ENCODE assay signal across 9 mouse cellular contexts in the genomic region with DNA sequence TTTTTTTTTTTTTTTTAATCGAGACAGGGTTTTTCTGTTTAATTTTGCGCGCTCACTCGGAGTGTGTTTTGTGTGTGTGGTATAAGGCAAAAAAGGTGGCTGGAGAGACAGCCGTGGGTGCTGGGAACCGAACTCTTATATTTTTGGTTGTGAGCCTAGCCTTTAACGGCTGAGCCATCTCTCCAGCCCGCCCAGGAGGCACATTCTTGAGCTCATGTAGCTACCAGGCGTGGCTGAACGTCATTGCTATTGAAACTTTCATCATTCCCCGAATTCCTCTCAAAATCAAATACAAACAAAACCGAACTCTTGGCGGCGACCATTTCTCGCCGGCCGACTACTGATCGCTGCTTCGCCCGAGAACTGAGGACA. TPM values are rescaled to one million over a fixed set of nuclear protein-coding genes. Genes with fewer than 3 reads are reported as not detected.
DNase-seq lines count a peak whose midpoint lies in the region; ATAC-seq and TF ChIP-seq lines count a peak whose summit lies in the region.
"Not testable (repeated sequence)": the region's sequence is repeated elsewhere in the genome, so short reads cannot be mapped to it uniquely, and the experiment has no call there.
"Had no signal": no experiment of that assay in that cellular context is flagged by ENCODE, and none has a peak within 500 bp of the region (broad histone marks: within the 10 kb centered on the region; RNA-seq: fewer than 3 reads in every experiment).

No protein-coding gene starts in this region.

- H3K27ac ChIP-seq in embryonic fibroblast, embryonic 13.5 days (ENCODE audit: insufficient read depth, low read length) = peak overlapping the region; percentile 74
- peak overlapping the region; percentile 81; the same call in 1 of the 2 replicates for H3K27ac ChIP-seq in kidney, embryonic 14.5 days (ENCODE audit: low read depth, low read length)
- peak overlapping the region; percentile 88 for H3K27ac ChIP-seq in limb, embryonic 13.5 days
- H3K27ac ChIP-seq in midbrain, embryonic 14.5 days (replicated peaks; ENCODE audit: low read depth, low read length) = peak overlapping the region; percentile 86

- WGBS in kidney, embryonic 14.5 days = 0% methylated on average over 20 of the region's 20 CpGs
- WGBS in limb, embryonic 13.5 days = under 1% methylated on average over 20 of the region's 20 CpGs
- under 1% methylated on average over 20 of the region's 20 CpGs for WGBS in midbrain, embryonic 14.5 days

- peak overlapping the region; percentile 49 for H3K4me2 ChIP-seq in kidney, embryonic 14.5 days (replicated peaks; ENCODE audit: low read depth, low read length)
- H3K4me2 ChIP-seq in limb, embryonic 13.5 days (replicated peaks) = peak overlapping the region; percentile 72
- H3K4me2 ChIP-seq in midbrain, embryonic 14.5 days (ENCODE audit: low read length) = peak overlapping the region; percentile 67

- not testable (repeated sequence) for H3K27me3 ChIP-seq in kidney, embryonic 14.5 days (ENCODE audit: control insufficient read depth, insufficient read depth, low read length); limb, embryonic 13.5 days; midbrain, embryonic 14.5 days (ENCODE audit: control insufficient read depth, insufficient read depth, low read length)

- H3K9ac ChIP-seq in kidney, embryonic 14.5 days (ENCODE audit: low read depth, low read length) = peak overlapping the region; percentile 61
- peak overlapping the region; percentile 75 for H3K9ac ChIP-seq in limb, embryonic 13.5 days
- peak overlapping the region; percentile 64 for H3K9ac ChIP-seq in midbrain, embryonic 14.5 days (replicated peaks; ENCODE audit: low read length)

- not testable (repeated sequence) for H3K9me3 ChIP-seq in kidney, embryonic 14.5 days (ENCODE audit: control insufficient read depth, low read length); limb, embryonic 13.5 days; midbrain, embryonic 14.5 days (ENCODE audit: control insufficient read depth, low read length)

- H3K36me3 ChIP-seq in kidney, embryonic 14.5 days (ENCODE audit: control insufficient read depth, insufficient read depth, low read length); limb, embryonic 13.5 days; midbrain, embryonic 14.5 days (ENCODE audit: control insufficient read depth, insufficient read depth, low read length): not testable (repeated sequence)

- not testable (repeated sequence) for H3K4me1 ChIP-seq in embryonic fibroblast, embryonic 13.5 days (ENCODE audit: control insufficient read depth, insufficient read depth, low read length); kidney, embryonic 14.5 days (ENCODE audit: control insufficient read depth, insufficient read depth, low read length)
- H3K4me1 ChIP-seq in limb, embryonic 13.5 days = peaks cover 11% of the 10 kb centered on the region
- peaks cover 10% of the 10 kb centered on the region; the same call in 1 of the 2 replicates for H3K4me1 ChIP-seq in midbrain, embryonic 14.5 days (ENCODE audit: control insufficient read depth, insufficient read depth, low read length)

- peak; percentile 88 for DNase-seq in 3T3-L1 (ENCODE audit: low read depth, low spot score)
- DNase-seq in adrenal gland, postnatal 4 days (ENCODE audit: low spot score in 2 of 2) = peak; percentile 43
- peak; percentile 52 to 82 for DNase-seq in heart, adult 9 months (ENCODE audit: low spot score in 2 of 2)
- peak; percentile 88 for DNase-seq in midbrain, embryonic 14.5 days
- peak; percentile 80 for DNase-seq in spleen, adult 12 weeks (ENCODE audit: low spot score)

- not testable (repeated sequence) for TF ChIP-seq POLR2A in embryonic fibroblast, embryonic 13.5 days (IDR thresholded peaks at IDR 0.05; ENCODE audit: low read depth, low read length)

- ATAC-seq in kidney, embryonic 14.5 days (ENCODE audit: low FRiP score, low TSS enrichment) = peak; percentile 40
- peak; percentile 52 for ATAC-seq in limb, embryonic 13.5 days (ENCODE audit: low FRiP score, low read depth)
- ATAC-seq in midbrain, embryonic 14.5 days (ENCODE audit: low FRiP score, low TSS enrichment) = peak; percentile 55

- not testable (repeated sequence) for TF ChIP-seq CTCF in embryonic fibroblast, embryonic 13.5 days (IDR thresholded peaks at IDR 0.05; ENCODE audit: borderline replicate concordance, insufficient read depth, low read length)

- H3K4me3 ChIP-seq in embryonic fibroblast, embryonic 13.5 days (ENCODE audit: insufficient read depth, low read length) = peak overlapping the region; percentile 69
- peak overlapping the region; percentile 62 for H3K4me3 ChIP-seq in kidney, embryonic 14.5 days (ENCODE audit: low read length)
- peak overlapping the region; percentile 61 for H3K4me3 ChIP-seq in limb, embryonic 13.5 days
- peak overlapping the region; percentile 54 for H3K4me3 ChIP-seq in midbrain, embryonic 14.5 days (replicated peaks; ENCODE audit: low read depth, low read length)

RNA-seq across cellular contexts. Expression of gene Klrb1c, which starts 9.7 kb away (rescaled TPM):
- total RNA-seq in adrenal gland, postnatal 4 days (2021) = under 1 TPM; 0.11 to 0.25 TPM
- polyA plus RNA-seq in embryonic fibroblast, embryonic 13.5 days (2011; ENCODE audit: insufficient read length, low read depth, missing spikeins) = not detected in 2 replicates
- 0.61 TPM in 1 of 2 replicates, not detected in the other for polyA plus RNA-seq in kidney, embryonic 14.5 days (2014; fragmentation: Nextera tagmentation; extraction: Ambion mirVana)
- 0.15 TPM in 1 of 2 replicates, not detected in the other for polyA plus RNA-seq in limb, embryonic 13.5 days (2015; fragmentation: Nextera tagmentation; extraction: Ambion mirVana)
- polyA plus RNA-seq in midbrain, embryonic 14.5 days (2014; fragmentation: Nextera tagmentation; extraction: Ambion mirVana) = not detected in 2 replicates
- polyA plus RNA-seq: Patski had no signal

RNA-seq across cellular contexts. Expression of gene Gm44511, which starts 27.4 kb away (rescaled TPM):
- not detected for total RNA-seq in adrenal gland, postnatal 4 days (2021)
- not detected in 2 replicates for polyA plus RNA-seq in embryonic fibroblast, embryonic 13.5 days (2011; ENCODE audit: insufficient read length, low read depth, missing spikeins)
- polyA plus RNA-seq in kidney, embryonic 14.5 days (2014; fragmentation: Nextera tagmentation; extraction: Ambion mirVana) = not detected in 2 replicates
- polyA plus RNA-seq in limb, embryonic 13.5 days (2015; fragmentation: Nextera tagmentation; extraction: Ambion mirVana) = not detected in 2 replicates
- not detected in 2 replicates for polyA plus RNA-seq in midbrain, embryonic 14.5 days (2014; fragmentation: Nextera tagmentation; extraction: Ambion mirVana)
- polyA plus RNA-seq: Patski had no signal

RNA-seq across cellular contexts. Expression of gene Klrb1b, which starts 27.4 kb away (rescaled TPM):
- total RNA-seq in adrenal gland, postnatal 4 days (2021) = under 1 TPM in 1 of 2 experiments, not detected in 1; 0.79 TPM
- polyA plus RNA-seq in embryonic fibroblast, embryonic 13.5 days (2011; ENCODE audit: insufficient read length, low read depth, missing spikeins) = not detected in 2 replicates
- not detected in 2 replicates for polyA plus RNA-seq in kidney, embryonic 14.5 days (2014; fragmentation: Nextera tagmentation; extraction: Ambion mirVana)
- polyA plus RNA-seq in limb, embryonic 13.5 days (2015; fragmentation: Nextera tagmentation; extraction: Ambion mirVana) = not detected in 2 replicates
- 0.09 and 0.14 TPM in 2 replicates for polyA plus RNA-seq in midbrain, embryonic 14.5 days (2014; fragmentation: Nextera tagmentation; extraction: Ambion mirVana)
- polyA plus RNA-seq: Patski had no signal

Comparison
In these comparisons a context has a peak if more than half of its experiments do, and no peak if none do; other contexts are left out.
1. Peak in every context shown above with its lines: DNase-seq, ATAC-seq, H3K4me3 ChIP-seq and H3K27ac ChIP-seq.